28 mouse cellular contexts compared by ENCODE assay signal in genomic region chr9:99505875-99506274, GRCm38 (mm10). TPM values are rescaled to one million over a fixed set of nuclear protein-coding genes. Genes with fewer than 3 reads are reported as not detected.
DNase-seq lines count a peak whose midpoint lies in the region; ATAC-seq and TF ChIP-seq lines count a peak whose summit lies in the region.
"Had no signal": no experiment of that assay in that cellular context is flagged by ENCODE, and none has a peak within 500 bp of the region (broad histone marks: within the 10 kb centered on the region; RNA-seq: fewer than 3 reads in every experiment).

No protein-coding gene starts in this region.

- no peak for TF ChIP-seq CTCF in stomach, postnatal 0 days (IDR thresholded peaks at IDR 0.05; ENCODE audit: low read depth)

- no peak overlapping the region for H3K4me2 ChIP-seq in intestine, embryonic 16.5 days (ENCODE audit: low read depth, low read length)
- no peak overlapping the region for H3K4me2 ChIP-seq in stomach, postnatal 0 days (replicated peaks; ENCODE audit: low read depth)
- no peak overlapping the region for H3K4me2 ChIP-seq in forebrain, embryonic 16.5 days (ENCODE audit: low read length)
- H3K4me2 ChIP-seq: embryonic facial prominence, embryonic 13.5 days; embryonic facial prominence, embryonic 15.5 days; forebrain, embryonic 12.5 days had no signal

- no peak for TF ChIP-seq EP300 in stomach, postnatal 0 days (optimal IDR thresholded peaks at IDR 0.05)

- DNase-seq in heart, adult 11 months = peak; percentile 56
- DNase-seq in heart, postnatal 4 days = no peak
- DNase-seq in 416B (ENCODE audit: low read depth) = peak; percentile 80
- no peak for DNase-seq in stomach, postnatal 0 days (ENCODE audit: low spot score)
- DNase-seq in thymus, postnatal 14 days = no peak
- DNase-seq: adrenal gland, adult 2 months; adrenal gland, postnatal 10 days; adrenal gland, postnatal 25 days; cerebellum, adult 11 months; cerebellum, adult 18-20 months; cerebellum, adult 8-10 months; cerebellum, adult 9-11 months; cerebellum, postnatal 14 days; cerebellum, postnatal 36 days; embryo, embryonic 11 days had no signal

- H3K36me3 ChIP-seq in intestine, embryonic 16.5 days (ENCODE audit: control insufficient read depth, insufficient read depth, low read length) = no peaks in the 10 kb centered on the region
- peaks cover 6% of the 10 kb centered on the region for H3K36me3 ChIP-seq in stomach, postnatal 0 days (ENCODE audit: control insufficient read depth, insufficient read depth, low read length)
- peaks cover 8% of the 10 kb centered on the region; the same call in 1 of the 2 replicates for H3K36me3 ChIP-seq in forebrain, embryonic 16.5 days (ENCODE audit: control insufficient read depth, insufficient read depth)

- no peaks in the 10 kb centered on the region; the same call in 1 of the 2 replicates for H3K4me1 ChIP-seq in intestine, embryonic 16.5 days (ENCODE audit: control insufficient read depth, insufficient read depth, low read length)
- H3K4me1 ChIP-seq in stomach, postnatal 0 days (replicated peaks; ENCODE audit: control insufficient read depth, insufficient read depth) = no peaks in the 10 kb centered on the region
- H3K4me1 ChIP-seq in forebrain, embryonic 16.5 days (replicated peaks; ENCODE audit: control insufficient read depth, insufficient read depth, low read length) = no peaks in the 10 kb centered on the region
- H3K4me1 ChIP-seq: embryonic facial prominence, embryonic 13.5 days; embryonic facial prominence, embryonic 15.5 days; forebrain, embryonic 10.5 days; forebrain, embryonic 12.5 days had no signal

- ATAC-seq in intestine, embryonic 16.5 days = peak; percentile 92
- peak; percentile 75 for ATAC-seq in stomach, postnatal 0 days (ENCODE audit: low FRiP score, low TSS enrichment)
- ATAC-seq in forebrain, embryonic 16.5 days = no peak
- ATAC-seq: forebrain, embryonic 14.5 days had no signal

- 37% methylated on average over 7 of the region's 7 CpGs for WGBS in intestine, embryonic 16.5 days
- 30% methylated on average over 7 of the region's 7 CpGs for WGBS in stomach, postnatal 0 days
- WGBS in forebrain, embryonic 16.5 days = 93% methylated on average over 7 of the region's 7 CpGs

- no peak overlapping the region for H3K4me3 ChIP-seq in intestine, embryonic 16.5 days (ENCODE audit: low read length)
- no peak overlapping the region for H3K4me3 ChIP-seq in stomach, postnatal 0 days (ENCODE audit: low read depth, low read length)
- no peak overlapping the region for H3K4me3 ChIP-seq in forebrain, embryonic 16.5 days (replicated peaks; ENCODE audit: low read length)
- H3K4me3 ChIP-seq: embryonic facial prominence, embryonic 13.5 days; embryonic facial prominence, embryonic 15.5 days; erythroblast, embryonic 14.5 days; forebrain, embryonic 10.5 days; forebrain, embryonic 12.5 days had no signal

- H3K27ac ChIP-seq in intestine, embryonic 16.5 days (ENCODE audit: low read length) = no peak overlapping the region
- no peak overlapping the region for H3K27ac ChIP-seq in stomach, postnatal 0 days (replicated peaks)
- H3K27ac ChIP-seq in forebrain, embryonic 16.5 days (ENCODE audit: low read length) = no peak overlapping the region
- H3K27ac ChIP-seq: embryonic facial prominence, embryonic 13.5 days; embryonic facial prominence, embryonic 15.5 days; forebrain, embryonic 10.5 days; forebrain, embryonic 12.5 days had no signal

- no peaks in the 10 kb centered on the region for H3K27me3 ChIP-seq in intestine, embryonic 16.5 days (replicated peaks; ENCODE audit: control insufficient read depth, insufficient read depth, low read length)
- H3K27me3 ChIP-seq in stomach, postnatal 0 days (ENCODE audit: control insufficient read depth, insufficient read depth, low read length) = no peaks in the 10 kb centered on the region
- no peaks in the 10 kb centered on the region for H3K27me3 ChIP-seq in forebrain, embryonic 16.5 days (replicated peaks; ENCODE audit: control insufficient read depth, insufficient read depth, low read length)
- H3K27me3 ChIP-seq: embryonic facial prominence, embryonic 13.5 days; embryonic facial prominence, embryonic 15.5 days; forebrain, embryonic 12.5 days had no signal

- H3K9ac ChIP-seq in intestine, embryonic 16.5 days (ENCODE audit: low read depth, low read length) = no peak overlapping the region
- H3K9ac ChIP-seq in stomach, postnatal 0 days (ENCODE audit: low read length) = no peak overlapping the region
- no peak overlapping the region for H3K9ac ChIP-seq in forebrain, embryonic 16.5 days (replicated peaks; ENCODE audit: low read depth, low read length)
- H3K9ac ChIP-seq: embryonic facial prominence, embryonic 13.5 days; embryonic facial prominence, embryonic 15.5 days; forebrain, embryonic 12.5 days had no signal

- no peaks in the 10 kb centered on the region for H3K9me3 ChIP-seq in intestine, embryonic 16.5 days (ENCODE audit: control insufficient read depth, low read length)
- no peaks in the 10 kb centered on the region for H3K9me3 ChIP-seq in stomach, postnatal 0 days (ENCODE audit: control insufficient read depth, low read length)
- no peaks in the 10 kb centered on the region for H3K9me3 ChIP-seq in forebrain, embryonic 16.5 days (ENCODE audit: control insufficient read depth, low read length)
- H3K9me3 ChIP-seq: embryonic facial prominence, embryonic 13.5 days; embryonic facial prominence, embryonic 15.5 days; forebrain, embryonic 10.5 days; forebrain, embryonic 12.5 days had no signal

RNA-seq across cellular contexts. Expression of gene Nme9, which starts 54.6 kb away (rescaled TPM):
- not detected for total RNA-seq in heart, postnatal 4 days (2021)
- 0.73 and 0.76 TPM in 2 replicates for polyA plus RNA-seq in intestine, embryonic 16.5 days (2015; fragmentation: Nextera tagmentation; extraction: Ambion mirVana)
- polyA plus RNA-seq in stomach, postnatal 0 days (2015; fragmentation: Nextera tagmentation; extraction: Ambion mirVana) = not detected in 2 replicates
- polyA plus RNA-seq in forebrain, embryonic 16.5 days (2015; fragmentation: Nextera tagmentation; extraction: Ambion mirVana) = 0.41 and 0.61 TPM in 2 replicates
- total RNA-seq: adrenal gland, adult 2 months; adrenal gland, postnatal 10 days; adrenal gland, postnatal 25 days; adrenal gland, postnatal 4 days; common myeloid progenitor, adult 5-6 weeks; ES-E14 had no signal
- polyA plus RNA-seq: adrenal gland, adult 2 months; C2C12; embryonic facial prominence, embryonic 11.5 days; embryonic facial prominence, embryonic 13.5 days; erythroblast, embryonic 14.5 days; forebrain, embryonic 10.5 days had no signal

Comparison
In these comparisons a context has a peak if more than half of its experiments do, and no peak if none do; other contexts are left out.
1. DNase-seq: peak in heart, adult 11 months (single experiment) and 416B (single experiment); none in heart, postnatal 4 days (single experiment), stomach, postnatal 0 days (single experiment) and thymus, postnatal 14 days (single experiment).